Mouse (Mus musculus) liver, postnatal 0 days (tissue): ENCODE measurements around the gene Cux2.

Experiments
- CTCF ChIP-seq: sonication (generic); IDR thresholded peaks from 2 replicates; pipeline ENCODE4 v1.5.1; 2016; ENCODE audit warnings: antibody characterized with exemption, low read depth
- EP300 ChIP-seq: IDR thresholded peaks from 2 replicates; pipeline ENCODE4 v1.6.1; 2016; ENCODE audit warnings: antibody characterized with exemption, low read depth, mild to moderate bottlenecking

DNA sequence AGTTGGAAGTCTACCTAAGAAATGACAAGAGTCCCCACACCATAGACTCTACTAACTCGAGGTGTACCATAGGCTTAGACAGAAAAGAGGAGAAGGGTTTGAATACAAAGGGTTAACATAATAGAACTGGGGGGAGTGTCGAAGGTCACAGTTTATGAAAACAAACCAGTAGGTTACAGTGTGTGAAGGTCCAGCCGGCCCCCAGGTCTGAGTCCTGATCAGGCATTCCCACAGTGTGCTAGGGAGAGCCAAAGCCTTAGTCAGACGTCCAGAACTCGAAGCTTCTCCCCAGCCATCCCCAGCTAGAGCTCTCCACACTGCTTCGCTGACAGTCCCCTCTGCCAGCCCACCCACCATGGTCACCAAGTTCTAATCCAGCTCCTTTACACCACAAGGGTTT is 58.0 kb downstream of the Cux2 start:
- no peak for TF ChIP-seq CTCF
- no peak for TF ChIP-seq EP300
